Mouse (Mus musculus) regulatory T cell (primary cell): ENCODE measurements around the gene Arhgap21.

ENCODE experiments used
- in situ Hi-C: fragments of 300-600 bp; cut with MboI, MseI; formaldehyde crosslinking; loops from one replicate; pipeline ENCODE4 v1.15.1; 2025; ENCODE audit warnings: high pct_unique_total_duplicates

Arhgap21 gene

GRCm38 (mm10) chr2:20905411-20905810, 63.3 kb downstream of the Arhgap21 start:
- in situ Hi-C loops, result loop anchor here (25.0 kb wide), 1 partner anchor 1007 kb away; no protein-coding TSS in a partner anchor

DNA sequence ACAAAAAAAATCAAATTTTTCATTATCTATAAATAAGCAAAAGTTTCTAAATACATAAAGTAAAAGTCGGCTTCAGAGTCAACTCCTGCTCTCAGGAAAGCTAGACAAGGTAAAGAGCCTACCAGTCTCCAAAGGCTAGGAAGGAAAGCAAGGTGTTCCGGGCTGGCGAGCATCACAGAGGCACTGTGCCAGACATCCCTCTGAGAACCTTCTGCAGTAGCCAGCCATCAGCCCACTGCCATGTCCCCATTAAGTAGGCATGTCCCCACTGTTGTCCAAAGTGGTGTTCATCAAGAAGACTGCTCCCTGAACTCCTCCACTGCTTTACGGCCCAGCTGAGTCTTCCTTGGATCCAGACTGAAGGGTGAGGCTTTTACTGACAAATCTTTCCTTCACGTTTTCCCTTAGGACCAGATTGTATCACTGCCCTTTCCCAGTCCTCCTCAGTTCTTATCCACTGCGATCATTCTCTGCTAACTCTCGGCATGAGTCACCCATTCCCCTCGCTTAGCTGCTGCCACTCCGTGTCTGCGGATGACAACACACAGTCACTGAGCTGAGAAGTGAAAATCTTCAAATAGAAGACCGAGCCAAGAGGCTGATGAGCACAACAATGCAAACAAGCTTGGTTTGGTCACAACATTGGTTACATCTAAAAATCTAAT, 65.6 kb downstream of the Arhgap21 start:
- in situ Hi-C loops, result loop anchor here (25.0 kb wide), 1 partner anchor 1009 kb away; no protein-coding TSS in a partner anchor

DNA sequence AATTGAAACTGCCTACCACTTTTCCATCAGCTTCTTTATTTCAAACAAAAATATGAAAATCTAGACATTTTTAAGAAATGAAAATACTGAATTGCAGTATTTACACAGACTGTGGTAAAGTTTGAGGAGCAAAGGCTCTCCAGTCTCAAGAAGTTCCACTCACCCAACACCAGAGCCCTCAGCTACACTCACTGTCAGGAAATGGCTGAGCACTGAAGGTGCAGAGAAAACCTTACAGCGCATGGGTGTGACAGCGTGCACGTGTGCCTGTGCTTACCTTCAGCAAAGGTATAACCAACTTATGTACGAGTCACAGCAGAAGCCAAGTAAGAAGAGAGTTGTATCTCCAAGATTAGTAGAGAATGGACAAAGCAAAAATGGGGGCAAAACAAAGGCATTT, 66.8 kb downstream of the Arhgap21 start:
- in situ Hi-C loops, result loop anchor here (25.0 kb wide), 1 partner anchor 1010 kb away; no protein-coding TSS in a partner anchor

DNA sequence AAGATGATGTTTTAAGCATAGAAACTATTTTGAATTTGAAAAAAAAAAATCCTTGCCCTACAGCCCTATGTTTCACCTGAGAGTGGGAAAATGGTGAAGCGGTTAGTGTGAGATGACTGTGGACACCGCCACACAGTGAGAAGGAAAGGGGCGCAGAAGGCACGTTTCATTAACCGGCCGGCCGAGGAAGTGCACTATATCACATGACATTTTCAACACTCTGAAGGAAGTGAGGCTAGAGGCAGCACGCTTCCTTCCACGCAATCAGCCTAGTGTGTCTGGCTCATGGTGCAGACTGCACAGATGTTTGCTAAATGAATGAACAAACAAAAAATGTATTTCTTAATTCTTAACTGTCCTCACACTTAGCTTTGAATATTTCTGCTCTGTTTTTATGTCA, 69.4 kb downstream of the Arhgap21 start:
- in situ Hi-C loops, result loop anchor here (25.0 kb wide), 1 partner anchor 288 kb away; no protein-coding TSS in a partner anchor

GRCm38 (mm10) chr2:20898684-20899083, 70.0 kb downstream of the Arhgap21 start:
- in situ Hi-C loops, result loop anchor here (25.0 kb wide), 1 partner anchor 289 kb away; no protein-coding TSS in a partner anchor

GRCm38 (mm10) chr2:20896446-20896845, 72.2 kb downstream of the Arhgap21 start:
- in situ Hi-C loops, result loop anchor here (25.0 kb wide), 1 partner anchor 291 kb away; no protein-coding TSS in a partner anchor

- in situ Hi-C loops, result loop anchor here (25.0 kb wide), 1 partner anchor 293 kb away; no protein-coding TSS in a partner anchor
These were observed 74.5 kb downstream of the Arhgap21 start for GRCm38 (mm10) chr2:20894100-20894690.

DNA sequence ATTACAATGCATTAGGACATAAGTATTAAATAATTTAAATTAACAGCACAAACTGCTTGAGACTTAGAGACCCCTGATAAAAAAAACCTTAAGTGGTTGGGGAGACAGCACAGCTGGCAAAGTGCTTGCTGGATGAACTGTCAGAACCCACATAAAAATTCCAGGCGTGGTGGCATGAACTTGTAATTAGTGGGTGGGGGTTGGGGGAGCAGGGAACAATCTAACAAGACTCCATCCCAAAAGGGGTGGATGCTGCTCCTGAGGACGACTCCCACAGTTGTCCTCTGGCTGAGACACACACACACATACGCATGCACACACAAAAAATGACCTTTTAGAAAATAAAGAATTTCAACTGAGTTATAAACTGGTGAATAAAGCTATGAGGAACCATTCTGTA, 79.9 kb downstream of the Arhgap21 start:
- in situ Hi-C loops, result loop anchor here (25.0 kb wide), 1 partner anchor 299 kb away; no protein-coding TSS in a partner anchor

DNA sequence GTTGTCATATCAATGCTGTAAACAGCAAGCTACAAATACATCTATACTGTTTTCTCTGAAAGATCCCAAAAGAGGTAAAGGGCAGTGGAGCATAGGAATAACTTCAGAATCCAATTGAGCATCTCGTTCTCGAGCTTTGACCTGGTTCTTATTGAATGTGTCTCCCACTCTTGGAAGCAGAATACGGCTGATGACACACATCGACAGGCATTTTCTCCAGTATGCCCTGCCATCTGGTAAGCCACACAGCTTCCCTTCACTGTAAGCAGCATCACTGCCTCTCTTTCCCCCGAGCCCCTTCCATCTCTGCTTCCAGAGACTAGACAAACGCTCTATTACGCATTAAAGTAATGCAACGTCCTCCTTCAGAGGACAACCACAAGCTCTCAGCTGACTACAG, 85.4 kb downstream of the Arhgap21 start:
- in situ Hi-C loops, result loop anchor here (25.0 kb wide), 1 partner anchor 304 kb away; no protein-coding TSS in a partner anchor

DNA sequence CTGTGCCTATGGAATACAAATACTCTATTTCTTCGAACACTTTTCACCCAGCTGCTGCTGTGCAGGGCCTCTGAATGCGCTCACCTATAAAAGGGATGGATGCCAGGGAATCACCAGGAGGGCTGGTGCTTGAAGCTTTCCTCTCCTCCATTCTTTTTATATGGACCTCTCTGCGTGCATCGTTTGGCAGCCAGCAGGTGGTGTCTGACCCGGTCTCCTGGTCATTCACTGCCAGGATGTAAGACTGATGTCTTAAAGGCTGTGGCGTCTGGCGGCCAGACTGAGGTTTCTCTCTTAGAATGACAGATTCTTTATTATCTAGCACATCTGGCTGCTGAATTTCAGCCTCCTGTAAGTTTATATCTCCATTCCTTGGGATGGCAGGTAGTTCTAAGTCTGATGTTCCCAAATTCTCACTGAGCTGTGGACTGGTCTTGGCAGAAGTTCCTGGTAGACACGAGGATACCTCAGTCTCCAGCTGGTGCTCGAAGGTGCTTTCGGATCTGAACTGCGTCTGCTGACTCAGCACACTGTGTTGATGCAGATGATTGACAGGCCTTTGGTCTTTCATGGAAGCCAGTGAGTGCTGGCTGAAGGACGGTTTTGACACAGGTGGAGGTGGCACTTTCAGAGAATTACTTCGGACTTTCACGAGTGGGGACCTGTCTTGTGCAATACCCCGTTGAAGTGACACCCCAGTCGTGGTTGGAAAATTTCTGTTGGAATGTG, 88.6 kb downstream of the Arhgap21 start:
- in situ Hi-C loops, result loop anchor here (25.0 kb wide), 1 partner anchor 307 kb away; no protein-coding TSS in a partner anchor

- in situ Hi-C loops, result loop anchor here (25.0 kb wide), 1 partner anchor 313 kb away; no protein-coding TSS in a partner anchor
These were observed 94.1 kb downstream of the Arhgap21 start for GRCm38 (mm10) chr2:20874621-20875020.

- in situ Hi-C loops, result no loop called here
These were observed 99.3 kb downstream of the Arhgap21 start for GRCm38 (mm10) chr2:20869212-20869965.

DNA sequence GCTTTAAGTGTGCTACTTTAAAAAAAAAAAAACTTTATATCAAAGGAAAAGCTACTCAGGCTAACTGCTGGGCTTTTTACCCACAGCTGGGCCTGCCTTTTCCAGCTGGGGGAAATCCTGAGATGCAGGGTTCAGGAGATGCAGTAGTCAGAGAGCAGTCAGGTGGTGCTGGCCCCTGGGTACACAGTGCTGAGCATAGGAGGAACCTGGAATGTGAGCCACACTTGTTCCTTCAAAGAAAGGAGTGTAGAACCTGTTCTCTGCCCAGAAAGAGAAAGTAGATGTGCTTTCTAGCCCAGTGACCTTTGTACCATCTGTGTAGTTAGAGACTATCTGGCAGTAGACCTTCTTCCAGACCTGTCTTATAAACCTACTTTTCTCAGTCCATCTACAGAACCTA, 100.6 kb downstream of the Arhgap21 start:
- in situ Hi-C loops, result no loop called here

GRCm38 (mm10) chr2:20865795-20866194, 102.9 kb downstream of the Arhgap21 start:
- in situ Hi-C loops, result no loop called here

DNA sequence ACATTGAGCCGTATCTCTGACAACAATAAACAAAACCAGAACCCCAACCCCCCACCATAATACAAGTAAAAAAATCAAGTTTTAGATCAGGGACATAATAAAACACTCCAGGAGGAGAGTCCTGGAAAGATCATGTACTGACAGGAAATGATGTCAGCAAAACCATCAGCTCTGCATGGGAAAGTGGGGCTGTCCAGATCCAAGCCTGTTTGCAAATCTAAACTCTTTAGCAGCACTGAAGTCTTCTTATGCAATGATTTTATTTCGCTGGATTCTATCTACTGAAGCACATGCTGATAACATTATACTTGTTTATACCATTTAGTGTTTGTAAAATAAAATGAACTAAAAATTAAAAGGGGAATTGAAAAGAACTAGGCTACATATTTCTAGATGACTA, 104.1 kb downstream of the Arhgap21 start:
- in situ Hi-C loops, result no loop called here

DNA sequence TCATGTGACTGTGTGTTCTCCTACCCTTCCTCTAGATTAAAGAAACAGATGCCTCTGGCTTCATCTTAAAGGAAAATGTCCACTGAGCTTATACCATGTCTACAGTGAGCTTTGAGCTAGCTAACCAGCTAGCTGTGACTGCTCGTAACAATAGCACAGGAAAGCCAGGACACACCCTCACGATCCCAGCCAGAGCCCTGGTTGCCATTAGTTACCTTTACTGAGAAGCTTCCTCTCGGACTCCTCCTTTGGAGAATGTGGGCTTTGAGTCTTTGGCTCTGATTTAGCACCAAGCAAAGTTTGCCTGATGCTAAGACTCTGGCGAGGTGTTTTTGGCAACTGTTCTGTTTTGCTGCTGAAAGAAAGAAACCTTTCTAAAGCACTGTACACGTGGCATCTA, 107.9 kb downstream of the Arhgap21 start:
- in situ Hi-C loops, result no loop called here

GRCm38 (mm10) chr2:20849346-20849745, 119.3 kb downstream of the Arhgap21 start:
- in situ Hi-C loops, result no loop called here

DNA sequence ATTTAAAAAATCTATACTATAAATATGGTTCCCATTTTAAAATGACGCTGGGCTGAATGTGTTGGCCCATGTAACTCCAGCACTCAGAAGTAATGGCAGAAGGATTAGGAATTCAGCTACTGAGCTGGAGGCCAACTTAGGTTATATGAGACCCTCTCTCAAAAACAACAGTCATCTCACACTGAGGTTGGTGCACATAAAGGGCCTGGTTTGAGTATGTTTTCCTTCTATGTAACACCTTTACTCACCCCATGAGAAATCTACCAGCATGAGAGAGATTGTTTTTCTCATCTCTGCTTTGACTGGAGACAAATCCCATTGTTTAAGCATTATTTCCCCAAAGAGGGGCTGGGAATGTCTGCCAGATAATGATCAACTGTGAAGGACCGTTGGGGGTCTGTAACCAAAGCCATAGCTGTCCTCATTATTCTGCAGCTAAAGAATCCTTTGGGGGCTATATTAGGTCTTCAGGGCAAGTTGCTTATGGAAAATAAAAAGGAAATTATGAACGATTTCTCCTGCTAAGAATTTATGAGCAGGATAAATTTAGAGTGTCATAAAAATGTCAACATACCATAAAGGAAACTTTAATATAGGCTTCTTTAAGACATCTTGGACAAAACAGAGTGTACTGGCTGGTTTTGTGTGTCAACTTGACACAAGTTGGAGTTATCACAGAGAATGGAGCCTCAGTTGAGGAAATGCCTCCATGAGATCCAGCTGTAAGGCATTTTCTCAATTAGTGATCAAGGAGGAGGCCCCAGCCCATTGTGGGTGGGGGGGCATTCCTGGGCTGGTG, 136.9 kb downstream of the Arhgap21 start:
- in situ Hi-C loops, result no loop called here

- in situ Hi-C loops, result no loop called here
These were observed 137.8 kb downstream of the Arhgap21 start for GRCm38 (mm10) chr2:20830882-20831281.

DNA sequence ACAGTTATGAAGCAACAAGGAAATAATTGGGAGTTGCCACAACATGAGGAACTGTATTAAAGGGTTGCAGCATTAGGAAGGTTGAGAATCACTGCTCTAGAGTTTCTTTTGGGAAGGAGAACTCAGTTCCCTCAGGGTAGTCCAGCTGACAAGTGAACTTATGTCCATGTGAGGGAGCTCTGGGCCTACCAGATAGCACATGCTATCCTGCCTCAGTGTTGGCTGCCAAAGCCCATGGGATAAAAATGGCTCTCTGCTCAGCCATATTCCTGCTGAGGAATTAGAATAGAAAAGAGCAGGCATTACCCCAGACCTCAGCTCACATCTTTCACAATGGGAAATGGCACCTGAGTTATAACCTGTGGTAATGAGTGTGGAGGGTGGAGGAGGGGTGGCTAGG, 142.4 kb downstream of the Arhgap21 start:
- in situ Hi-C loops, result no loop called here
